Mouse (Mus musculus) urinary bladder, postnatal 10 days (tissue): ENCODE data around the gene Ripply2.
"Not testable (repeated sequence)": the region's sequence is repeated elsewhere in the genome, so short reads cannot be mapped to it uniquely, and the experiment has no call there.

Experiments used
- DNase-seq: peaks from one replicate; pipeline ENCODE4 v3.0.0; 2022; ENCODE audit warnings: low spot score

Ripply2 gene

DNA sequence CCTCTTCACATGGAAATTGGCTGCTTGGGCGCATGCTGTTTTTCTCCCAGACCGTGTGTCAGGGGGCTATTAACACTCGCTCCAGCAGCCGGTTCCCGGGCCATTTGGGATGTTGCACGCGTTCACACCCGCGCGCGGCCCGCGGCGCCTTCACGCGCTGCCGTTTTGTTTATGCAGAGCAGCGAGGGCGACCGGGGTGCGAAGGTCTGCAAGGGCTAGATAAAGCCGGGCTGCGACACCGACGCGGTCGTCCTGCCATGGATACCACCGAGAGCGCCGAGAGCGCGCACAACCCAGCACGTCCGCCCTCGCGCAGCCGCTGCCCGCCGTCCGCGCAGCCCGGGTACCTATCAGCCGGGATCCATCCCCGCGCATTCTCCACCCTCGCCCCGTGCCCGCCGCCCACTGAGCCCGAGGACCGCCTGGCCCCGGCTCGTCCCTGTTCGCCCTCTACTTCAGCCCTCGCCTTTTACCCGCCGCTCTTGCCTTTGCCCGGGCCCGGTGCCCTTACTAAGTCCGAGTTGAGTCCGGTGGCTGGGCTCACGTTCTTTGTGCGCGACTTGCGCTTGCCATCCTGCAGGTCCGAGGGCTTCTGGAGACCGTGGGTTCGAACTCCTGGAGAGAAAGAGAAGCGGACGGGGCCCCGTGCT lies at the start of gene Ripply2:
Gene Ripply2, plus strand, starts transcription at position 250 of the 650 bp plus-strand sequence.
- no peak for DNase-seq

DNA sequence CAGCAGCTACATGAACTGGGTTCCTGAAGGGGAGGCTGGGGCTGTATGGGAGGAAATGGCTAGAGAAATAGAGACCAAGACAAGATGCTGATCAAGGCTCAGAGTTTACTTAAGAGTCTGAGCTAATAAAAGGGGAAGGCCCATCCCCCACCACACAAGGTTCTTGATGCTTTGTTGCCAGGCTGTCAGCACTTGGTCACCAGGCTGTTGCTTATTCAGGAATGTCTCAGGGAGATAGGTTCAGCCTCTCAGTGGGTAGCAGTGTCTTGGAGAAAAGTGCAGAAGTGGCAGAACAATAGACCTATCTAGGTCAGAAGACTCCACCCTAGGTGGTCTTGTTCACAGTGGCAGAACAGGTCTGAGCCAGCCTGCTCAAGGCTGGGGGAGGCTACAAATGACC lies 42.9 kb upstream of the Ripply2 start:
- not testable (repeated sequence) for DNase-seq

DNA sequence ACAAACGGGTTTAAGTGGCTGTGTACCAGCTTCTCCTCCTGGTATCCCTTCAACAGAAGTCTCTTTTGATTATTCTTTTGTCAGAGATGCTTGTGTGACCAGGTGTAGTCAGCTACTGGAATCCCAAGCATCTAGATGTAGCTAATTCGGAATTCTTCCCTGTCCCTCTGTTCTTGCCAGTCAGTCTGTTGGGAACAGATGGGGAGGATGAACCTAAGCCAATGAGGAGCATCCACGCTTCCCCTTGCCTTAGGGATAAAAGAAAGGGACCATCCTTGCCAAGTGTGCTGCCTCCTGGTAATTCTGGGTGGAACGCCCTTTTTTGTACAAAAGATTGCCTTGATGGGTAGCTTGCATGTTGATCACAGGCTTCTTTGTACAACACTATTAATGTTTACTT lies 41.8 kb upstream of the Ripply2 start:
- no peak for DNase-seq

DNA sequence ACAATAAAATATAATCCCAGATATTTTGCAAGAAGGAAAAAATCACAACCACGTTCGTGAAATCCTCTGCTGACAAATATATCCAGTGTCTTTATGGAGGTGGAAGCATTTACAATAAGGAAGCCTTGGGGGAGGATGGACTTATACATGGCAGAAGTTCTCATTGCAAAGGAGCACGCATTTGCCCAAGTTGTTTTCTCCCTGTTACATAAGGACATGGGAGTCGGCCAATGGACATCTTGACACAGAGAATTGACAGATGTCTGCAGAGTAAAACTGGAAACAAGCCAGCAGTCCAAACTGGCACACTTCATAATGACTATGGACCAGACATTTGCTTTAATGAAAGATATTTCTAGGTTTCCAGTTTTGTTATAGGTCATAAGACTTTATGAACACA lies 38.4 kb upstream of the Ripply2 start:
- DNase-seq, result no peak

DNA sequence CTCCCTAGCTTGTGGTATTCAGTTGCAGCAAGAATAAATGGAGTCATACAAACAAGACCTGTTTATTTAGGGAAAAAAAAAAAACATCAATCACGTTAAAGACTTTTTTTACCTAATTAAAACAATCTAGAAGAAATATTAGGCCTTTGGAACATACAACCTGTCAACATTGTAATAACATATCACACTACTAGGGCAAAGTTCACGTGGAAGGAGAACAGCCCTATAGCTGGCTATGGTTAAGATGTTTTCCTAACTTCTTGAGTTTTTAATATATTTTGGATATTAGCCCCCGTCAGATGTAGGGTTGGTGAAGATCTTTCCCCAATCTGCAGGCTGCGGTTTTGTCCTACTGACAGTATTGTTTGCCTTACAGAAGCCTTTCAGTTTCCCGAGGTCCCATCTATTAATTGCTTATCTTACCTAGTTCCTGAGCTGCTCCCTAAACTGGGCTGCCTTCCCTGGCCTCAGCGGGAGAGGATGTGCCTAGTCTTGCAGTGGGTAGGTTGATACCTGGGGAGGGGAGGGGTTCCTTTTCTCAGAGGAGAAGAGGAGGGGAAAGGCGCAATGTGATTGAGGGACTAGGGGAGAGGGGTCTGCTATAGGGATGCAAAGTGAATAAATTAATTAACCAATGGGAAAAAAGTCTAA lies 37.0 kb upstream of the Ripply2 start:
- DNase-seq, result no peak

DNA sequence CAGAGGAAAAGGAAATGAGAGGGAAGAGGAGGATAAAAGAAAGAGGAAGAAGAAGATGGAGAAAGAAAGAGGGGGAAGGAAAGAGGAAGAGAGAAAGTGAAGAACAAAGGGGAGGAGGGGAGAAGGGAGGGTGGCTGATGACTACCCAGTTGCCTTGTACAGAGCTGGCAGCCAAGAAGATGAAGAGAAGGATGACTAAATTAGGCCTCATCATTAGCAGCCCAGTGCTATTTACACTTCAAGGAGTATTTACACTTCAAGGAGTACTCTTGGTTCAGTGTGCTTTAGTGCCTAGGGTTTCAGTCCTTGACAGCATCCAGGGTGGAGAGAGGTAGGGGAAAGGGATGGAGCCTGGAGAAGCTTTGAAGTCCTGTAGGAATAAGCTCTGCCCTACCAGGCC lies 35.3 kb upstream of the Ripply2 start:
- no peak for DNase-seq

DNA sequence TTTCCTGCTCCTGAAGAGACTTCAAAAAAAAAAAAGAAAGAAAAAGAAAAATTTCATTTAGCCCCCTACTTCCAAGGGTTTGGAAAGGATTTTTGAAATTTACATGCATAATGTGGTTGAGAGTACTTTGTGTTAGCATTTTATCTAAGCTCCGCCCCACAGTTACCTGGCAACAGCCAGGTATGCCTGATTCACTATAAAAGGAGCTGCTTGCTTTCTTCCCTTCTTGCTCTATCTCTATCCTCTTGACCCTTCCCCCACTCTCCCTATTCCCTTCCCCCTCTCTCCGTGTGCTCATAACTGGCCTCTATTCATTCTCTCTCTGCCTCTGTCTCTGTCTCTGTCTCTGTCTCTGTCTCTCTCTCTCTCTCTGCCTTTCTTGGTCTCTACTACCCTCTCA lies 34.4 kb upstream of the Ripply2 start:
- DNase-seq, result no peak

DNA sequence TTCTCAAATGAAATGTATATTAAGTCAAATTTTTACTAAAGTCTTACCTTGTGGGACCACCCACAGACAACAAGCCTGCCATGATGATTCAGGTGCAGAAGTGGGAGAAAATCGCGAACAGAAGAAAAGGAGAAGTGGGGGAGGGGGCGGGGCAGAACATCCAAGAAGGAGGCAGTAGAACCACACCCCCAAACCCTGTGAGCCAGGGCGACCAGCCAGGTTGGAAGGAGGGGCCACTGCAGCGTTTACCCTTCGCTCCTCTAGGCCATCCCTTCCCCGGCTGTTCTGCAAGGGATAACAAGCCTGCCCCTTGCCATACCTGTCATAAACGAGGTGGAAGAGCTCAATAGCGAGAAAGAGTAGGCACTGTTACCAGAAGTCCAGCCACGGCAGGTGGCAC lies 33.8 kb upstream of the Ripply2 start:
- DNase-seq, result no peak

DNA sequence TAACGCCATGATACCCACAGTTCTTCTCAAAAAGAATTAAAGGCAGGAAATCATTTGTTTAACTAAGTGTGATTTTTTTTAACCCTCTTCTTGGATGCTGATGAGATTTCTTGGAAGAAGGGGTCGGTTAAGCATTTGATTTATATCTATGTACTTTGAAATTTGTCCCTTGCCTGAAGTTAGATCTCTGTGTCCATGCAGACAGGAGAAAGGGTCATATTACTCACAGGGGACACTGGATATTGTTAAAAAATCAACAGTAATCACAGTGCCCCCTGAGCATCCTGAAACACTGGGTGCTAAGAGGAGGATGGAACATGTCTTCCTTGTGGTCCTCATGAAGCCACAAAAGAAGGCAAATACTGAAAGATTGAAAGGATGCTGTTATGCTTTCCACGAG lies 30.8 kb upstream of the Ripply2 start:
- DNase-seq, result no peak

DNA sequence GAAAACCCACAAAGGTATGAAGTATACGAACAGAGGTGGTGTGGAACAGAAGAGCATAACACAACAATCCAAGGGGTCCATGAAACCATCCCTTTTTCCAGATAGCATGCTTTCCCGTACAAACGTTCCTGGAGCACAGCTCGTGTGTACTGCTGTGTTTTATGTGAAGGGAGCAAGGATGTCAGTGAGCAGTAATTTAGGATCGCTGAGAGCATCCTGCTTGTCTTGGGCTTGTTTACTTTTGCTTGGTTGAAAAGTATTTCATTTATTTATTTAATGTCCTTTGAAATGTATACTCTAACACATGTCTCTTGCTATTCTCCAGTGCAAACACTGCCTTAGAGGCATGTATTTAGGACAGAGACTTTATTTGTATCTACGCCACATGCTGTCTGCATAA lies 30.2 kb upstream of the Ripply2 start:
- DNase-seq, result no peak

DNA sequence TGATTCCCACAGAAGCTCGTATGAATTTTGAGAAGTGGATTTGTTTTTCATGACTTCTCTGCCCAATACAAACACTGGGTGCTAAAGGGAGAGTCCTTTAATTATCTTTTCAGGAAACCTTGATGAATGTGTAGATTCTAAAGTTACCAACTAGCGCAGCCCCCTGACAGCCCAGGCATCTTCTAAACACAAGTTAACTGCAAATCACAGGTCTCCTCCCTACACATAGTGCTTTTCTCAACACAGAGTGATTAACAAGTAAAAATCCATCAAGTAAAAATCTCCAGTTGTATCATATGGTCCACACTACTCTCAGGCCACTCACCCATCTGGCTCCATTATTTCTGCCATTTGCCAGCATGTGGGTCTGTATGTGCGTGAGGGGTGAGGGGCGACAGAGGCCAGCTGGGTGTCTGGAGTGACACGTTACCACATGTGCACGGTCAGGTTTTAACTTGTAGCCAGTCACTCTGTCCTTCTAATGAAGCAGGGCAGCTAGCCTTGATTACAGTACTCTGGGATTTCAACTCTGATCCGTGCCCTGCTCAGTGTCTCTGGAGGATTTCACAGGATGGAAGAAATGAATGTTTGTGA lies 28.5 kb upstream of the Ripply2 start:
- no peak for DNase-seq

DNA sequence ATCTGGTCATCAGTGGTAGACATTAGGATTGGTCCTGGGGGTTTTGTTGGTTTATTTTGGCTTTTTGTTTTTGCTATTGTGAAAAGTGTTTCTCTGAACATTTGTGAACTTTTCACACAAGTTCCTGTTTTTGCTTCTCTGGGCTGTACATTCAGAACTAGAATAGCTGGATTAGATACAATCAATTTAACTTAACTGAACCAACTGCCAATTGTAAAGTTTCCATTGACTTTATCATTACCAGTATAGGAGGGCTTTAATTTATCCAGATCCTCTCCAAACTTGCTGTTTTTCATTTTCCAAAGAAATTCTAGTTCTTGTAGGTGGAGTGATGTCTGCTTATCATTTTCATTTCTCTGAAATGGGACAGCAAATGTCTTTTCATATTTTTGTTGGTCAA lies 25.5 kb upstream of the Ripply2 start:
- no peak for DNase-seq

DNA sequence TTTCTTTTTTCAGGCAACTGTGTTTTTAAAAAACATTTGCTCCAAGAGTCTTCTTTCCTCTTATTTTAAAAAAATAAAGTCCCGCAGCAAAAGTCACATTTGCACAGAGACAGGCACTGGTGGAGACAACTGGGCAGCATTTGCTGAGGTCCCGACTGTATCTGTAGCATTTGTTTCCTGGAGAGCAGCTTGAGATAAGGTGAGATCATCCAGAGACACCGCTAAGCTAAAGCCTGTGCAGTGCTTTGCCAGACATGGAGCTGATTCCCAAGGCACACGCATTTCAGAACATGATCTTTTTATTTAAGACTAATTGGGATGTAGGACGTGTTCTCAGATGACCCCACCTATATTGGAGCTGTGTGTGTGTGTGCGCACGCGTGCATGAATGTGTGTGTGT lies 23.6 kb upstream of the Ripply2 start:
- no peak for DNase-seq

DNA sequence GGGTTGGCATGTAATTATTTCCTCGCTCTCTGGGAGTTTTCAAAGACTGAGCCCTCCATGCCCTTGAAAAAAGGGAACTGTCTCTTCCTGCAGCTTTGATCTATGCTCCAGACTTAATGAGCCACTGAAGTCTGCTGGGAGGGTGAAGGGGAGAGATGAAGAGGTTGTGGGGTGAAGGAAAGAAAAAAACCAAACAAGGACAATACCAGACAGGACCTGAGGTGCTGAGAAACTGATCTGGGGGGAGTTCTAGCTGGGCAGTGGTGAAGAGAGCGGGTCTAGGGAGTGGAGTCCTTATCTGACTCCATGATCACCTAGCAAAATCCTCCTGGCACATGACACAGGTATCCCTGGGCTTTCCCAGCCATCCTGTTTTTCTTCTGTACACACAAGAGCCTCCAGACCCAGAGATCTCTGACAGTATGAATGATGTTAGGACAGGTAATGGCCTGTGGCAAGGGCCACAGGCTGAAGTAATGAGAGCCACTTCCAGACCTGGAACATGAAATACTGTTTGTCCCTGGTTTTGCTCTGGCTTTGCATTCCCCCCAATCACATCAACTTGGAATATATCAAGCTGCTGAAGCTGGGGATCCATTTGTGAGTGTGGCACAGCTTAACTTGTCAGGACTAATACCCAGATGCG lies 18.2 kb upstream of the Ripply2 start:
- DNase-seq, result no peak

DNA sequence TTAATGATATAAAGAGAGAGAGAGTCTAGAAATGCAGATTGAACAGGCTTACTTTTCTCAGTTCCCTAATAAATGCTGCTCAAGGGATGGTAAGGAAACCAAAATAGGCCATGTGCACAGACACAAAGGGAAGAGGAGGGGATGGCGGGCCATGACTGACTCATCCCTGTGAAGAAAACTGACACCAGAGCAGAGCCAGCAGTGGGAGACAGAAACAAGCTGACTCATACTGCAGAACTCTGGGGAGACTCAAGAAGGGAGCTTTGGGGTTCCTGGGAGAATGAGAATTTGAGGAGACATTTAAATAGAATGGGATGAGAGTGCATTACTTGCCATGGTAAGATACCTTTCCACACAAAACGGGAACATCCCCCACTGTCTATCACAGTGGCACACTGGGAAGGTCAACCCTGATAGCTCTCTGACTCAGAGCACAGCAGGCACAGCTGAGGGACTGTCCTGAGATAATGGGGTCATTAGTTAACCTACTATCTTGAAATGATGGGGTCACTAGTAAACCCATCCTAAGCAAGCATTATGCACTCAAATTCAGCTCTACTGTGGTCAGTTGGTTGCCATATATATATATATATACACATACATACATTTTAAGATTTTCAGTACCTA lies 15.3 kb upstream of the Ripply2 start:
- DNase-seq, result no peak

DNA sequence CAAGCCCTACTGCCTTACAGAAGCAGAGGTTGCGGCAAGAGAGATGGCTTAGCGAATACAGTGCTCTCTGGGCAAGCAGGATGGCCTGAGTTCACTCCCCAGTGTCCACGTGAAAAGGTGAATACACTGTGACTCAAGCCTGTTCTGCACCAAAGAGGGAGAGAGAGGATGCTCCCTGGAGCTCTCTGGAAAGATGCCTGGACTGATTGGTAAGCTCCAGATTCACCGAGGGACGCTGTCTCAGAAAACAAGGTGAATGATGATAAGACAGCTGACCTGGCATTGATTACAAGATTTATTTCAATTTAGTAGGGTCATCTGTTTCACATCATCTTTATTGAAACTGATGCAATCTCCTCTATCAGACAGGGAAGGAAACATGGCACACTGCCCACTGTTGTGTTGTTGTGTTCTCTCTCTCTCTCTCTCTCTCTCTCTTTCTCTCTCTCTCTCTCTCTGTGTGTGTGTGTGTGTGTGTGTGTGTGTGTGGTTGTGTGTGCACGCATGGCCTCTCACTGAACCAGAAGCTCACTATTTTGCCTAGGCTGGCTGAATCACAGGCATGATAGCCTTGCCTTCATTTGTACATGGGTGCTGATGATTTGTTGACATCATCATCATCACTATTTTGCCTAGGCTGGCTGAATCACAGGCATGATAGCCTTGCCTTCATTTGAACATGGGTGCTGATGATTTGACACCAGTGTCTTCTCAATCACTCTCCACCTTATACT lies 10.5 kb upstream of the Ripply2 start:
- DNase-seq, result no peak

DNA sequence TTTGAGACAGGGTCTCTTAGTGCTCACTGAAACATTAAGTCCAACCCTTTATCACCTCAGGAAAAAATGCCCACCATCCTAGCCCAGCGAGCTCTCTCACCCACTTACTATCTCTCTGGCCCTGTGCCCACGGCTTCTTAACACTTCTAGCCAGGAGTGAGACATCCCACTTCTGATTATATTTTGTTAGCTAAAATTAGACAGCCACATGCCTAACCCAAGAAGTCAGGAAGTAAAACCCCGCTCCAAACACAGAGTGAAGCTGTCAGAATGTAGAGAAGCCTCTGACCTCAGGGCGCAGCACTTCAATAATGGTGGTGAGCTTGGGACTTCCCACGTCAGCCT lies 9.9 kb upstream of the Ripply2 start:
- DNase-seq, result no peak

DNA sequence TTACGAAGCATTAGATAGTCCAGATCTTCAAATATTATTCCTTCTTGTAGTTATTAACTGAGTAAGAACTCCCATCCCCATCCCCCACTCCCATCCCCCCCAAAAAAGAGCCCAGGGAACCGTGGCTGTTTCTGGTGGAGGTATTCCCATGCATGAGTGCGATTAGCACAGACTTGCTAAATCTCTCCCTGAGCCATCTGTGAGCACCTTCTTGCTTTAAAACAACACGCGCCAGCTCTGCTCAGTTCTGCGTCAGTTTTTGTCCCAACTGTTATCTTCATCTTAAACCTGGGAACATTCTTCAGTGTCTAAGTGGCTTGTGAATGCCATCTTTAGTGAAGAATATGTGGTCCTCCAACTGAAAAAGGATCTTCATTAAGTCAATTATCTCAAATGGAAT lies 6.8 kb upstream of the Ripply2 start:
- no peak for DNase-seq

DNA sequence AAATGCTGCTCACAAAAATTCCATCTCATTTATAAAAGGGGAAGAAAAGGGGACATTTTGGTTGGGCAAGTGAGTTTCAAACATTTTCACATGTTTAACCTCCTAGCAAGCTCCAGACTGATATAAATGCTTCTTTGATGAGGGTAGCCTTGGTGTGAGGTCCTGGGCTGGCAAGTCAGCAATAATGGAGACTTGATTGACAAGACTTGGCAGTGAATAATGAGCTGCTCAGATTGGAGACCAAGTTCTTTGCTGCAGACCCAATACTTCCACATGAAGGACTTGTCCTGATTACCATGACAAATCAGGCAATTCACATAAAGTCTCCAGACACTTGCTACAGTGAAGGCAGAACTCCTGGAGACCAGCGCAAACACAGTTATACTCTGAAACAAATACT lies 6.4 kb upstream of the Ripply2 start:
- DNase-seq, result no peak

DNA sequence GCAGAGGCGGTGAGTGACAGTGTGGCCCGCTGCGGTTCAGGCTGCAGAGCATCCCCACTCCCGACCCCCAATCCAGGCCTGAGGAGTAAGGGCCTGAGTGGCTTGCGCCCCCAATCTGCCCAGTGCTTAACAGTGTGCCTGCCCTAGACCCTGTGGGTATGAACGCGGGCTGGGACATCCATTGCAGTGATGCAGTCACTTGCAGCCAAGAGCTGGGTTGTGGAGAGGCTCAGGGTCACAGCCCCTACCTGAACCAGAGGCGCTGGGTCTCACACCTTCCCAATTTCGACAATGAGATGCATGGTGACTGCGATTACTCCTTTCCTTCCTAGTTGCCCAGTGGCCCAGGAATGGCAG lies 579 bp downstream of the Ripply2 start:
- DNase-seq, result no peak

DNA sequence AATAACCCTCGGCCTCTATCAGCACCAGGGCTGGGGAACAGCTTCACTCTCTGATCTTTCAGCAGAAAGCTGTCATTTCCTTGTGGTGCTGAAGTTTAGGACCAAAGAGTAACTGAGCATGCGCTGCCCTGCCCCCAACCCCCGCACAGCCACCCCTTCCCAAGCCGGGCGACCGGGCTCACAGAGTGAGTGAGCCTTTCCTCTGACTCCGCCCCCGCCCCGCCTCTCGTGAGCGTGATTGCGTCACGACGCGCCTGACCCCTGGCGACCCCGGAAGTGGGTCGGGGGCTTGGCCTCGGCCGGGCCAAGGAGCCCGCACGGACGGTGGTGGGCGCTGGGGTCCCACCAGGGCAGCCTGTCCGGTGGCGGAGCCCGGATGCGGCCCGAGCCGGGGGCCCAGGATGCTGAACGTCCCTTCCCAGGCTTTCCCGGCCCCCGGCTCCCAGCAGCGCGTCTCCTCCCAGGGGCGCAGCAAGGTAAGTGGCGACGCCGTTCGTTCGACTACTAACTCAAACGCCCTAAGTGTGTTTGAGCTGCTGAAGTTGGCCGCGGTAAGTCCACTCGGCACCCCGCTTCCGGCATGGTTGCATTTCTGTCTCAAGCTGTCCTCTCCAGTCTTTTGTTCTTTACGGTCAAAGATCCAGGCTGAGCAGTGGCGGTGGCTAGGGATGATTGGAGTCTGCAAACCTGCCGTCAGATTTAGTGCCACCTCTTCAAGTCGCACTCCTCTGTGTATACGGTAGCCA lies 6.6 kb downstream of the Ripply2 start, which contains the start of gene Cyb5r4:
Gene Cyb5r4, plus strand, starts transcription at position 237 of the 746 bp plus-strand sequence.
- peak; percentile 81 for DNase-seq

DNA sequence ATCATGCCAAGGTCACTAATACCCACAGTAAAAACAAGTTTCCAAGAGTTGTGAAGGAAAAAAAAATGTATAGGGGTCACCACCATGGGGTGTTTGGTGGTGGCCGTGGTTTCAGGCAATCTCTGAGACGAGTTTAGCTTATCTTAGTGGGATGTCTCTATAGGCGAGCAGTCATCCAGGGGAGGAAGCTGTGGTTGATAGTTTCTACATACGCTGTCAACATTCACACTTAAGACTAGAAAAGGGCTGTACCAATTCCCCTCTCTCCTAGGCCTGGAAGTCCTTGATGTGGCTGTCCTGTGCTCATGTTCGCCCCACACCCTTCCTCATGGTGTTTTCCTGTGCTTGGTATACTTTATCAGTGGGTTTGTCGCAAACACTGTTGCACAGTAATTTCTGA lies 10.4 kb downstream of the Ripply2 start:
- DNase-seq, result no peak
